Mouse (Mus musculus) embryonic facial prominence, embryonic 13.5 days (tissue): ENCODE measurements around the gene Sun3. TPM values are rescaled to one million over a fixed set of nuclear protein-coding genes. Genes with fewer than 3 reads are reported as not detected.

Experiments used
- ATAC-seq: fragments of 200-750 bp; cut with Nextera tagmentation; 2 replicates; pipeline ENCODE4 v1.8.0; 2017; ENCODE audit warnings: low read depth; ENCODE audit not compliant: insufficient number of reproducible peaks, insufficient read depth, low FRiP score, low TSS enrichment
- H3K27ac ChIP-seq: fragments of 300-500 bp; sonication (generic); 2 replicates; pipeline ENCODE4 v1.5.1; 2015; ENCODE audit warnings: moderate library complexity, mild to moderate bottlenecking, inconsistent platforms
- H3K27me3 ChIP-seq: fragments of 300-500 bp; sonication (generic); 2 replicates; pipeline ENCODE4 v1.6.1; 2015; ENCODE audit warnings: mild to moderate bottlenecking, inconsistent platforms
- H3K36me3 ChIP-seq: fragments of 300-500 bp; sonication (generic); 2 replicates; pipeline ENCODE4 v1.6.1; 2015; ENCODE audit warnings: mild to moderate bottlenecking, inconsistent platforms
- H3K4me1 ChIP-seq: fragments of 300-500 bp; sonication (generic); 2 replicates; pipeline ENCODE4 v1.6.1; 2015; ENCODE audit warnings: inconsistent platforms
- H3K4me2 ChIP-seq: fragments of 300-500 bp; sonication (generic); 2 replicates; pipeline ENCODE4 v1.6.1; 2015; ENCODE audit warnings: moderate library complexity, mild to moderate bottlenecking, inconsistent platforms
- H3K4me3 ChIP-seq: fragments of 300-500 bp; sonication (generic); 2 replicates; pipeline ENCODE4 v1.5.1; 2015; ENCODE audit warnings: mild to moderate bottlenecking, inconsistent platforms
- H3K9ac ChIP-seq: fragments of 300-500 bp; sonication (generic); 2 replicates; pipeline ENCODE4 v1.6.1; 2015; ENCODE audit warnings: mild to moderate bottlenecking, inconsistent platforms
- H3K9me3 ChIP-seq: fragments of 300-500 bp; sonication (generic); 2 replicates; pipeline ENCODE4 v1.6.1; 2016; ENCODE audit warnings: inconsistent platforms
- WGBS: fragments of 180-500 bp; shearing (Covaris S2); methylation state at CpG from one replicate; pipeline ENCODE4 v1.1.7; 2015; ENCODE audit warnings: mixed read lengths; 5-methylcytosine and 5-hydroxymethylcytosine counted together
- polyA plus RNA-seq: library from polyadenylated mRNA; unstranded; fragments of >200 nt; fragmentation: Nextera tagmentation; extraction: Ambion mirVana; gene quantifications from 2 replicates; pipeline ENCODE4 v1.2.1, GENCODE M21; 2015

The Sun3 gene
- polyA plus RNA-seq, 1 experiment from 2014 or later = 0.41 TPM

DNA sequence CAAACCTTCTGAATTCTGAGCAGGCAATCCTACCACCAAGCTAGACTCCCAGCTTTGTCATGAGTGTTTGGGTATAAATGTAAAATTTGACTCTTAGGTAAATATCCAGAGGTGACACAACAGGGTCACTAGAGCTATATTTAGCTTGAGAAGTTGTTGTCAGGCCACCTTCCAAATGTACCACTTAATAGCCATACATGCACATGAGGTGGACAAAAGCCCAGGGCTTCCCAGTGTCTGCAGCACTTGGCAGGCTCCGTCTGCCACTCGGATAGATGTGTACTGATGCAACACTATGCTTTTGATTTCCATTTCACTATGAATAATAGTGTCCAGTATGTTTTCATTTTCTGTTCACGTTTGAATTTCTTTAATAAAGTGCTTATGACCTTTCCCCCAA lies 23.6 kb downstream of the Sun3 start:
- Histone ChIP-seq H3K9ac (no peak overlapping the region), H3K9me3 (no peaks in the 10 kb centered on the region), H3K4me3 (no peak overlapping the region), H3K4me2 (no peak overlapping the region), H3K4me1 (no peaks in the 10 kb centered on the region), H3K27me3 (0 out of 2 replicates have a peak, but pooled peaks cover 3% of the 10 kb centered on the region), H3K27ac (no peak overlapping the region), H3K36me3 (no peaks in the 10 kb centered on the region)
- 74% methylated on average over 3 of the region's 3 CpGs for WGBS
- no peak for ATAC-seq

DNA sequence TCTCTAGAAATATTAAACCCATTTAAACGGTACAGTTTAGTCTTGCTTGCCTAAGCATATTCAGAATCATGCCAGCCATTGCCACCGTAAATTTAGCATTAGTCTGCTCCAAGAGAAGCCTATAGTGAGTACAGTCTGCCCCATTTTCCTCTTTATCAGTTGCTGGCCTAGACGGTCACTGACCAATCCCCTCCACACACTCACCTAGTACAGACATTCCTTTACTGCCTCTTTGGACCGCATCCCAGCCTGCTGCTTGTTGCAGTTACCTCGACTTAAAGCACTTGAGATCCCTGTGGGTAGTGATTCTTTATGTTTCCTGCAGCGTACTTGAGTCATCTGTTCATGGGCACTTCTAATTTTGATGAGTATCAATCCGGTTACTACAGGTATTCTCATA lies 24.0 kb downstream of the Sun3 start:
- H3K4me1 ChIP-seq = no peaks in the 10 kb centered on the region
- 0 out of 2 replicates have a peak, but pooled peaks cover 3% of the 10 kb centered on the region for H3K27me3 ChIP-seq
- H3K27ac ChIP-seq = no peak overlapping the region
- ATAC-seq = no peak
- no peaks in the 10 kb centered on the region for H3K36me3 ChIP-seq
- no peak overlapping the region for H3K4me3 ChIP-seq
- no peak overlapping the region for H3K4me2 ChIP-seq
- WGBS = 78% methylated on average over 7 of the region's 7 CpGs
- H3K9ac ChIP-seq = no peak overlapping the region
- H3K9me3 ChIP-seq = no peaks in the 10 kb centered on the region

DNA sequence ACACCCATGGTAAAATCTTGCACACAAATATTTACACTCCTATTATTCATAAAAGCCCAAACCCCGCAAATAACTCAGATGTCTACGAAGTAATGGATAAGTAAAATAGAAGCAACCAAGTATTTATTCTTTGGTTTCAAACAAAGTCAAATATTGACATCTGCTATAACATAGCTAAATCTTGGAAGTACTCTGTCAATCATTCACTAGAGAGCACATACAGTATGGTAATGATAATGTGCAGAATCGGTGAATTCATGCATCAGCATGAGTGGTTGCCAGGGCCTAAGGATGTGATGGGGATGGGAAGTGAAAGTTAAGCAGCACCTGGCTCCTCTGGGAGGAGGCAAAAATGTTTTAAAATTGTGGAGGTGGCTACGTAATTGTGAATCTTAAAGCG lies 28.6 kb downstream of the Sun3 start:
- no peak for ATAC-seq
- Histone ChIP-seq H3K4me3 (no peak overlapping the region), H3K9me3 (no peaks in the 10 kb centered on the region), H3K36me3 (no peaks in the 10 kb centered on the region), H3K27me3 (no peaks in the 10 kb centered on the region), H3K27ac (no peak overlapping the region), H3K4me2 (no peak overlapping the region), H3K4me1 (no peaks in the 10 kb centered on the region), H3K9ac (no peak overlapping the region)
- 89% methylated on average over 5 of the region's 5 CpGs for WGBS

GRCm38 (mm10) chr11:9018491-9019267 lies 30.1 kb downstream of the Sun3 start:
- H3K9me3 ChIP-seq = no peaks in the 10 kb centered on the region
- no peak for ATAC-seq

DNA sequence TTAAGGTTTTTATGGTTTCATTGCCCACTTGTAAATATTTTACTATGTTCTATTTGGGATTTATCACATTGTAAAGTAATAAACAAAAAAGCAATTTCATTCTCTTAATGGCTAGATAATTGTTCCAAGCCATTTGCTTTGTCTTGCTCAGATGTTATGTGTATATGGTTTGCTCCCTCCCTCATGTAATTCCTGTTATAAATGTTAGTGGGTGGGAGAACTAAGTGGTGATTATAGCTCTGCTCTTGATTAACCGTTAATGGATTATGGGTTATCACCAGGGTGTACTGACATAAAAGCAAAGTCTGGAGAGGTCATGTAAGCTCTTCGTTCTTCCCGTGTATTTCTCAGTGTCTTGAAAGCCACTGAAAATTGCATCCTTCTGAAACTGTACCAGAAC lies 34.1 kb downstream of the Sun3 start:
- 90% methylated on average over 3 of the region's 3 CpGs for WGBS
- no peak for ATAC-seq

More at GRCm38 (mm10) chr11:9018491-9019267, 30.1 kb downstream of the Sun3 start:
- Histone ChIP-seq H3K36me3 (no peaks in the 10 kb centered on the region), H3K9ac (no peak overlapping the region), H3K4me3 (no peak overlapping the region), H3K4me2 (no peak overlapping the region), H3K4me1 (no peaks in the 10 kb centered on the region), H3K27ac (no peak overlapping the region), H3K27me3 (no peaks in the 10 kb centered on the region)
- 62% methylated on average over 6 of the region's 6 CpGs for WGBS

GRCm38 (mm10) chr11:9011348-9011747 lies 37.4 kb downstream of the Sun3 start:
- no peaks in the 10 kb centered on the region for H3K9me3 ChIP-seq
- ATAC-seq = no peak
- H3K27me3 ChIP-seq = no peaks in the 10 kb centered on the region
- H3K36me3 ChIP-seq = peaks cover 9% of the 10 kb centered on the region
- H3K9ac ChIP-seq = peak overlapping the region; percentile 93
- peak overlapping the region; percentile 96 for H3K27ac ChIP-seq
- H3K4me3 ChIP-seq = peak overlapping the region; percentile 72
- peaks cover 15% of the 10 kb centered on the region for H3K4me1 ChIP-seq
- peak overlapping the region; percentile 85 for H3K4me2 ChIP-seq
- 2% methylated on average over 3 of the region's 3 CpGs for WGBS

More for the DNA sequence above, 34.1 kb downstream of the Sun3 start:
- no peaks in the 10 kb centered on the region for H3K9me3 ChIP-seq
- no peak overlapping the region for H3K4me3 ChIP-seq
- no peak overlapping the region for H3K9ac ChIP-seq
- no peaks in the 10 kb centered on the region for H3K27me3 ChIP-seq
- no peaks in the 10 kb centered on the region for H3K36me3 ChIP-seq
- H3K4me1 ChIP-seq = peaks cover 6% of the 10 kb centered on the region
- H3K27ac ChIP-seq = no peak overlapping the region
- no peak overlapping the region for H3K4me2 ChIP-seq

- peak; percentile 92 for ATAC-seq
- peaks cover 12% of the 10 kb centered on the region for H3K36me3 ChIP-seq
- peak within 1 kb of the TSS; percentile 96 for H3K27ac ChIP-seq
- H3K9ac ChIP-seq = peak within 1 kb of the TSS; percentile 93
- H3K4me1 ChIP-seq = peaks cover 15% of the 10 kb centered on the region
- H3K27me3 ChIP-seq = no peaks in the 10 kb centered on the region
- H3K4me2 ChIP-seq = peak within 1 kb of the TSS; percentile 85
- no peaks in the 10 kb centered on the region for H3K9me3 ChIP-seq
- under 1% methylated on average over 43 of the region's 43 CpGs for WGBS
- H3K4me3 ChIP-seq = peak within 1 kb of the TSS; percentile 72
Observed at GRCm38 (mm10) chr11:9010853-9011339, 37.9 kb downstream of the Sun3 start, which contains the start of gene Hus1. Gene Hus1, minus strand, starts transcription at chr11:9011191.

DNA sequence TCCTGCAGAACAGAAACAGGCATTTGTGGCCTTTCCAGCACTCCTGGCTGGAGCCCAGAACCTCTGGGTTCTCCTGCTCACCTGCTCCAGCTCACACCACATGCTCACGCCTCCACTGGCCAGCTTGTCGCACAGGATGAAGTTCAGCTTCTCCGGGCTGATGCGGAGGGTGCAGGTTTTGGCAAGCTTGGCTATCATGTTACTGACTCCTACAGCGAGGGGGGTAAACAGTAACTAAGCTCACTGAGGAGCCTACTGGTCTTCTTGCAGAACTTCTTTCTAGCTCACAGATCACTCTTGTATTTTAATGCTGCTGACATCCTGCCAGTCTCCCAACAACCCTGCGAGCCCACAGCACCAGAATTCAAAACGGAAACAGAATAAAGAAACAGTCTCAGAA lies 38.4 kb downstream of the Sun3 start:
- Histone ChIP-seq H3K27me3 (no peaks in the 10 kb centered on the region), H3K27ac (peak overlapping the region; percentile 96), H3K9ac (peak overlapping the region; percentile 93), H3K9me3 (no peaks in the 10 kb centered on the region), H3K36me3 (peaks cover 17% of the 10 kb centered on the region), H3K4me1 (peaks cover 15% of the 10 kb centered on the region), H3K4me2 (peak overlapping the region; percentile 85), H3K4me3 (peak overlapping the region; percentile 72)
- peak; percentile 44 for ATAC-seq
- WGBS = 0% methylated on average over 7 of the region's 7 CpGs

GRCm38 (mm10) chr11:9008761-9009160 lies 40.0 kb downstream of the Sun3 start:
- Histone ChIP-seq H3K27ac (no peak overlapping the region), H3K36me3 (peaks cover 33% of the 10 kb centered on the region), H3K9me3 (no peaks in the 10 kb centered on the region), H3K27me3 (no peaks in the 10 kb centered on the region), H3K4me1 (peaks cover 15% of the 10 kb centered on the region), H3K4me2 (no peak overlapping the region), H3K4me3 (no peak overlapping the region), H3K9ac (no peak overlapping the region)
- WGBS = 95% methylated on average over 5 of the region's 5 CpGs
- no peak for ATAC-seq

DNA sequence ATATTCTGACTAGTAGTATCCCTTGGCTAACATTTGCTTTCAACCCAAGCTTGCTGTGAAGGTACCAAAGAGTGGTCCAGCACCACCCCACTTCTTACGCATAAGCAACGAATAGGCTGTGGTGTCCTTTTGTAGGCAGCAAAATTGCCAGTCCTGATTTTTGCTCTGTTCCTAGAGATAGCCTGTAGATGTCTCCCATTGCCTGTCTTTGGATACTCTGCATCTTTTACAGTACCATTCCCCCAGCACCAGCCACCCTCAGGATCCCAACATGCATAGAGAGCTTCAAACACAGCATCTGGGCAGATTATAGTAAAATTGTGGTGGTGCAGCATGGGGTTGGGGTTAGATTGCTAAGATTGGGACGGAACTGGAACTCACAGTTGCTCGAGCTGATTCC lies 60.7 kb downstream of the Sun3 start:
- no peak overlapping the region for H3K9ac ChIP-seq
- ATAC-seq = no peak

GRCm38 (mm10) chr11:8986058-8986457 lies 62.7 kb downstream of the Sun3 start:
- H3K4me1 ChIP-seq = peaks cover 9% of the 10 kb centered on the region; the same call in 1 of the 2 replicates
- H3K4me2 ChIP-seq = no peak overlapping the region
- no peak overlapping the region for H3K4me3 ChIP-seq
- H3K36me3 ChIP-seq = peaks cover 6% of the 10 kb centered on the region
- peaks cover 10% of the 10 kb centered on the region for H3K27me3 ChIP-seq
- ATAC-seq = no peak
- H3K9me3 ChIP-seq = no peaks in the 10 kb centered on the region
- H3K9ac ChIP-seq = no peak overlapping the region
- H3K27ac ChIP-seq = no peak overlapping the region

More for the DNA sequence above, 60.7 kb downstream of the Sun3 start:
- Histone ChIP-seq H3K27me3 (peaks cover 10% of the 10 kb centered on the region), H3K9me3 (peaks cover 4% of the 10 kb centered on the region; the same call in 1 of the 2 replicates), H3K4me3 (no peak overlapping the region), H3K4me2 (no peak overlapping the region), H3K27ac (no peak overlapping the region), H3K36me3 (peaks cover 25% of the 10 kb centered on the region), H3K4me1 (peaks cover 9% of the 10 kb centered on the region; the same call in 1 of the 2 replicates)
- 68% methylated on average over 4 of the region's 4 CpGs for WGBS
